Mouse (Mus musculus) effector memory CD4-positive, alpha-beta T cell, adult 5 months (primary cell): ENCODE measurements around the gene Gm13288. TPM values are rescaled to one million over a fixed set of nuclear protein-coding genes. Genes with fewer than 3 reads are reported as not detected.

Source experiments
- polyA plus RNA-seq: library from polyadenylated mRNA; unstranded; fragments of 100-300 nt; shearing (Covaris generic); gene quantifications from one replicate; pipeline ENCODE4 v1.2.1, GENCODE M21; 2017

Gene Gm13288
- polyA plus RNA-seq, 1 experiment from 2014 or later: 0.32 TPM

Other genes starting within 250 kb of the Gm13288 start
- not detected for gene Ifna15, start 247.3 kb upstream of the Gm13288 start, polyA plus RNA-seq
- not detected for gene Ifna14, start 233.7 kb upstream of the Gm13288 start, polyA plus RNA-seq
- gene Ifna9, start 213.1 kb upstream of the Gm13288 start, polyA plus RNA-seq: not detected
- not detected for gene Ifna12, start 202.2 kb upstream of the Gm13288 start, polyA plus RNA-seq
- gene C87499, start 171.1 kb upstream of the Gm13288 start, polyA plus RNA-seq: not detected
- gene Ifna13, start 161.1 kb upstream of the Gm13288 start, polyA plus RNA-seq: not detected
- gene Ifna16, start 128.6 kb upstream of the Gm13288 start, polyA plus RNA-seq: not detected
- gene Ifna2, start 121.6 kb upstream of the Gm13288 start, polyA plus RNA-seq: not detected
- not detected for gene Ifnab, start 114.2 kb upstream of the Gm13288 start, polyA plus RNA-seq
- gene Gm26566, start 83.7 kb upstream of the Gm13288 start, polyA plus RNA-seq: 0.66 TPM
- 19.4 TPM for gene Klhl9, start 83.1 kb upstream of the Gm13288 start, polyA plus RNA-seq
- gene Gm13271, start 50.7 kb upstream of the Gm13288 start, polyA plus RNA-seq: not detected
- not detected for gene Gm13283, start 45.4 kb upstream of the Gm13288 start, polyA plus RNA-seq
- gene Gm13290, start 31.7 kb upstream of the Gm13288 start, polyA plus RNA-seq: not detected
- not detected for gene Gm13289, start 28.6 kb upstream of the Gm13288 start, polyA plus RNA-seq
- not detected for gene Gm13272, start 25.7 kb upstream of the Gm13288 start, polyA plus RNA-seq
- gene Ifnz, start 23.4 kb upstream of the Gm13288 start, polyA plus RNA-seq: not detected
- not detected for gene Gm13276, start 19.8 kb upstream of the Gm13288 start, polyA plus RNA-seq
- gene Gm13277, start 16.9 kb upstream of the Gm13288 start, polyA plus RNA-seq: not detected
- not detected for gene Gm13278, start 14.0 kb upstream of the Gm13288 start, polyA plus RNA-seq
- gene Gm13275, start 11.0 kb upstream of the Gm13288 start, polyA plus RNA-seq: not detected
- not detected for gene Gm13279, start 8.1 kb upstream of the Gm13288 start, polyA plus RNA-seq
- gene Gm13285, start 5.9 kb upstream of the Gm13288 start, polyA plus RNA-seq: 0.65 TPM
- gene Gm13287, start 2.3 kb upstream of the Gm13288 start, polyA plus RNA-seq: not detected
- gene Ifna7, start 10.7 kb downstream of the Gm13288 start, polyA plus RNA-seq: not detected
- not detected for gene Ifna11, start 14.4 kb downstream of the Gm13288 start, polyA plus RNA-seq
- not detected for gene Ifna6, start 21.9 kb downstream of the Gm13288 start, polyA plus RNA-seq
- gene Ifna5, start 30.0 kb downstream of the Gm13288 start, polyA plus RNA-seq: not detected
- not detected for gene Ifna4, start 36.3 kb downstream of the Gm13288 start, polyA plus RNA-seq
- not detected for gene Ifna1, start 44.6 kb downstream of the Gm13288 start, polyA plus RNA-seq
- gene Ifne, start 74.7 kb downstream of the Gm13288 start, polyA plus RNA-seq: not detected